In the genomic region with DNA sequence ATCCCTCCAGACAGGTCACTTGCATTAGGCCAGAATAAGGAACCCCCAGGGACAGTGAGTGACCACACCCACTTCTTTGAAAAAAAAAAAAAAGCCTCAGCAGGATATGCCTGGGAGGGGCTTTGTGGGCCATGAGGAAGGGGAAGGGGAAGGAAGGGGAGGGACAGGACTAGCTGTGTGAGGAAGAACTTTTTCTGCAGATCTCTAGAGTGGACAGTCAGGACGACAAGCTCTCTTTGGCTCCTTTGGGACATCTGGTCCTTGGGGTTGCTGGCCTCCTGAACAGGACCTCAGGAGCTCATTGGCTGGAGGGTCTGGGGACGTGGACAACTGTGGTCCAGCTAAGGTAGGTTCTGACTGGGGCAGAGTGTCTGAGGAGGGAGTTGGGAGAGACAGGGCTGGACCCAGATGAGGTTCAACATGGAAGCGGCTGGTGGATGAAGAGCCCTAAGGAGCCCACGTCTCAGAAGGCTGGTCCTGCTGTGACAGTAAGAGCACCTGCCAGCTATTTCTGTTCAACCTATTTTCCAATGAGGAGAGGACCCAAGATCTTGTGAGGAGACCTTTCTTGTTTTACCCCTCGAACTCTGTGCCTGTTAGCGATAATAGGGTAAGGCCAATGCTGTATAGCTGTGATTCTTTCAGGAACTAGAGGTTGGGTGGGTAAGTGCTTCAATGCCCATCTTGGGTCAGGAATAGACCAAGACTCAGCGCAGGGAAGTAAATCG, we compare ENCODE assay signal across 8 mouse cellular contexts. TPM values are rescaled to one million over a fixed set of nuclear protein-coding genes. Genes with fewer than 3 reads are reported as not detected.
A peak's percentile ranks its signal among the peaks of the same experiment; 100 is the strongest.
DNase-seq lines count a peak whose midpoint lies in the region; ATAC-seq lines count a peak whose summit lies in the region.

Gene Pik3r6, plus strand, starts transcription at position 118 of the 728 bp plus-strand sequence.

- WGBS in heart, embryonic 14.5 days: 81% methylated on average over 8 of the region's 8 CpGs
- 83% methylated on average over 8 of the region's 8 CpGs for WGBS in limb, embryonic 12.5 days
- 88% methylated on average over 8 of the region's 8 CpGs for WGBS in neural tube, embryonic 13.5 days

- intact Hi-C loops in heart, postnatal 25 days (cut with DNase I): no loop called here

- no peaks in the 10 kb centered on the region for H3K27me3 ChIP-seq in heart, embryonic 14.5 days (ENCODE audit: control insufficient read depth, insufficient read depth, low read length)
- no peaks in the 10 kb centered on the region; the same call in 1 of the 2 replicates for H3K27me3 ChIP-seq in limb, embryonic 12.5 days
- H3K27me3 ChIP-seq in neural tube, embryonic 13.5 days: no peaks in the 10 kb centered on the region

- DNase-seq in heart, adult 11 months: peak; percentile 98
- DNase-seq in heart, postnatal 25 days (ENCODE audit: low spot score): no peak
- no peak for DNase-seq in frontal cortex, adult 2 months (ENCODE audit: extremely low spot score in 1 of 2, low spot score in 1 of 2)
- no peak for DNase-seq in c-Kit-positive CD71-positive TER-119-positive erythroid progenitor cells, embryonic 14.5 days (ENCODE audit: low spot score)
- no peak for DNase-seq in right cerebral cortex, postnatal 25 days

- no peak within 1 kb of the TSS for H3K27ac ChIP-seq in heart, embryonic 14.5 days (replicated peaks in 1 of 2; ENCODE audit: control insufficient read depth in 1 of 2, insufficient read depth in 1 of 2, low read depth in 2 of 2, low read length in 2 of 2)
- no peak within 1 kb of the TSS for H3K27ac ChIP-seq in limb, embryonic 12.5 days
- H3K27ac ChIP-seq in neural tube, embryonic 13.5 days (replicated peaks): no peak within 1 kb of the TSS

- H3K4me1 ChIP-seq in heart, embryonic 14.5 days (ENCODE audit: control insufficient read depth in 2 of 2, insufficient read depth in 2 of 2, low read length in 2 of 2): peaks cover 7 to 11% of the 10 kb centered on the region in 2 experiments
- H3K4me1 ChIP-seq in limb, embryonic 12.5 days (replicated peaks): no peaks in the 10 kb centered on the region
- H3K4me1 ChIP-seq in neural tube, embryonic 13.5 days (replicated peaks): no peaks in the 10 kb centered on the region

- H3K9ac ChIP-seq in heart, embryonic 14.5 days (ENCODE audit: low read length): 0 out of 2 replicates have a peak within 1 kb of the TSS, but pooled peaks have one; percentile 30
- no peak within 1 kb of the TSS for H3K9ac ChIP-seq in limb, embryonic 12.5 days (replicated peaks)
- no peak within 1 kb of the TSS for H3K9ac ChIP-seq in neural tube, embryonic 13.5 days

- H3K4me2 ChIP-seq in heart, embryonic 14.5 days (ENCODE audit: low read length): peak within 1 kb of the TSS; percentile 47
- H3K4me2 ChIP-seq in limb, embryonic 12.5 days: 0 out of 2 replicates have a peak within 1 kb of the TSS, but pooled peaks have one; percentile 3
- peak within 1 kb of the TSS; percentile 34 for H3K4me2 ChIP-seq in neural tube, embryonic 13.5 days

- ATAC-seq in heart, embryonic 14.5 days (ENCODE audit: insufficient number of reproducible peaks, insufficient read depth, low FRiP score, low read depth): no peak
- ATAC-seq in limb, embryonic 12.5 days (ENCODE audit: insufficient number of reproducible peaks, insufficient read depth, low FRiP score, low TSS enrichment, low read depth): no peak
- no peak for ATAC-seq in neural tube, embryonic 13.5 days (ENCODE audit: low read depth)

- peak within 1 kb of the TSS; percentile 5 to 12; a peak in 3 of 4 replicates for H3K4me3 ChIP-seq in heart, embryonic 14.5 days (ENCODE audit: control insufficient read depth in 1 of 2, insufficient read depth in 1 of 2, low read depth in 1 of 2, low read length in 2 of 2)
- H3K4me3 ChIP-seq in limb, embryonic 12.5 days (replicated peaks): no peak within 1 kb of the TSS
- H3K4me3 ChIP-seq in neural tube, embryonic 13.5 days: no peak within 1 kb of the TSS

- H3K9me3 ChIP-seq in heart, embryonic 14.5 days (ENCODE audit: control insufficient read depth, low read length): no peaks in the 10 kb centered on the region
- H3K9me3 ChIP-seq in limb, embryonic 12.5 days: no peaks in the 10 kb centered on the region
- H3K9me3 ChIP-seq in neural tube, embryonic 13.5 days: no peaks in the 10 kb centered on the region

- H3K36me3 ChIP-seq in heart, embryonic 14.5 days (ENCODE audit: control insufficient read depth, insufficient read depth, low read length): no peaks in the 10 kb centered on the region
- no peaks in the 10 kb centered on the region for H3K36me3 ChIP-seq in limb, embryonic 12.5 days
- no peaks in the 10 kb centered on the region for H3K36me3 ChIP-seq in neural tube, embryonic 13.5 days

RNA-seq across cellular contexts. Expression of gene Pik3r6, which starts in this region (rescaled TPM):
- 1 to 10 TPM; 4.9 to 5.6 TPM for total RNA-seq in heart, postnatal 25 days (2021)
- polyA plus RNA-seq in heart, embryonic 14.5 days (2014; fragmentation: Nextera tagmentation; extraction: Ambion mirVana): 2.8 and 6.2 TPM in 2 replicates
- 1.7 and 2.0 TPM in 2 replicates for polyA plus RNA-seq in limb, embryonic 12.5 days (2016; fragmentation: Nextera tagmentation; extraction: Ambion mirVana)
- 2.3 and 2.4 TPM in 2 replicates for polyA plus RNA-seq in neural tube, embryonic 13.5 days (2015; fragmentation: Nextera tagmentation; extraction: Ambion mirVana)
- polyA plus RNA-seq in frontal cortex, adult 2 months (2012; rRNA removed): 2.8 and 2.9 TPM in 2 replicates

Comparison
In these comparisons a context has a peak if more than half of its experiments do, and no peak if none do; other contexts are left out.
1. H3K4me3 ChIP-seq: peak in heart, embryonic 14.5 days (2 of 2); none in limb, embryonic 12.5 days (single experiment) and neural tube, embryonic 13.5 days (single experiment).
2. Peak in every context shown above with its lines, with median percentiles within 50 percentile points of each other: H3K4me2 ChIP-seq.